Mouse (Mus musculus): ENCODE results near the gene Myo9a. TPM values are rescaled to one million over a fixed set of nuclear protein-coding genes. Genes with fewer than 3 reads are reported as not detected.
A peak's percentile ranks its signal among the peaks of the same experiment; 100 is the strongest.

The Myo9a gene
- polyA plus RNA-seq (2012; rRNA removed): 18.7 and 26.6 TPM in 2 replicates

- peak; percentile 100 for DNase-seq (ENCODE audit: low read depth)
- TF ChIP-seq POLR2A (IDR thresholded peaks at IDR 0.05; ENCODE audit: borderline replicate concordance, extremely low read depth, insufficient read depth, insufficient read length, poor library complexity, severe bottlenecking) (peak; percentile 78), CTCF (IDR thresholded peaks at IDR 0.05; ENCODE audit: borderline replicate concordance, extremely low read depth, insufficient read depth, insufficient read length) (no peak)
Observed at GRCm38 (mm10) chr9:59750267-59751065, at the start of gene Myo9a, which contains the start of gene Senp8. Myo9a (plus strand) TSS chr9:59750896. Senp8 (minus strand) TSS chr9:59750710.

GRCm38 (mm10) chr9:59701094-59701493, 49.6 kb upstream of the Myo9a start:
- TF ChIP-seq POLR2A (IDR thresholded peaks at IDR 0.05; ENCODE audit: borderline replicate concordance, extremely low read depth, insufficient read depth, insufficient read length, poor library complexity, severe bottlenecking): no peak
- TF ChIP-seq CTCF (IDR thresholded peaks at IDR 0.05; ENCODE audit: borderline replicate concordance, extremely low read depth, insufficient read depth, insufficient read length): no peak
- peak; percentile 31 for DNase-seq (ENCODE audit: low read depth)

- no peak for DNase-seq (ENCODE audit: low read depth)
- TF ChIP-seq POLR2A (IDR thresholded peaks at IDR 0.05; ENCODE audit: borderline replicate concordance, extremely low read depth, insufficient read depth, insufficient read length, poor library complexity, severe bottlenecking) (no peak), CTCF (IDR thresholded peaks at IDR 0.05; ENCODE audit: borderline replicate concordance, extremely low read depth, insufficient read depth, insufficient read length) (no peak)
Observed at GRCm38 (mm10) chr9:59703099-59703498, 47.6 kb upstream of the Myo9a start.

GRCm38 (mm10) chr9:59706850-59707825, 43.6 kb upstream of the Myo9a start:
- TF ChIP-seq CTCF (IDR thresholded peaks at IDR 0.05; ENCODE audit: borderline replicate concordance, extremely low read depth, insufficient read depth, insufficient read length) (no peak), POLR2A (IDR thresholded peaks at IDR 0.05; ENCODE audit: borderline replicate concordance, extremely low read depth, insufficient read depth, insufficient read length, poor library complexity, severe bottlenecking) (no peak)
- no peak for DNase-seq (ENCODE audit: low read depth)

- DNase-seq (ENCODE audit: low read depth): peak; percentile 23
Observed at GRCm38 (mm10) chr9:59709225-59709624, 41.5 kb upstream of the Myo9a start.

GRCm38 (mm10) chr9:59716275-59716898, 34.3 kb upstream of the Myo9a start:
- no peak for TF ChIP-seq POLR2A (IDR thresholded peaks at IDR 0.05; ENCODE audit: borderline replicate concordance, extremely low read depth, insufficient read depth, insufficient read length, poor library complexity, severe bottlenecking)
- TF ChIP-seq CTCF (IDR thresholded peaks at IDR 0.05; ENCODE audit: borderline replicate concordance, extremely low read depth, insufficient read depth, insufficient read length): no peak
- DNase-seq (ENCODE audit: low read depth): no peak

More at GRCm38 (mm10) chr9:59709225-59709624, 41.5 kb upstream of the Myo9a start:
- TF ChIP-seq CTCF (IDR thresholded peaks at IDR 0.05; ENCODE audit: borderline replicate concordance, extremely low read depth, insufficient read depth, insufficient read length) (no peak), POLR2A (IDR thresholded peaks at IDR 0.05; ENCODE audit: borderline replicate concordance, extremely low read depth, insufficient read depth, insufficient read length, poor library complexity, severe bottlenecking) (no peak)

GRCm38 (mm10) chr9:59718237-59718636, 32.5 kb upstream of the Myo9a start:
- no peak for DNase-seq (ENCODE audit: low read depth)
- TF ChIP-seq POLR2A (IDR thresholded peaks at IDR 0.05; ENCODE audit: borderline replicate concordance, extremely low read depth, insufficient read depth, insufficient read length, poor library complexity, severe bottlenecking) (no peak), CTCF (IDR thresholded peaks at IDR 0.05; ENCODE audit: borderline replicate concordance, extremely low read depth, insufficient read depth, insufficient read length) (no peak)

- no peak for DNase-seq (ENCODE audit: low read depth)
- TF ChIP-seq CTCF (IDR thresholded peaks at IDR 0.05; ENCODE audit: borderline replicate concordance, extremely low read depth, insufficient read depth, insufficient read length) (no peak), POLR2A (IDR thresholded peaks at IDR 0.05; ENCODE audit: borderline replicate concordance, extremely low read depth, insufficient read depth, insufficient read length, poor library complexity, severe bottlenecking) (no peak)
Observed at GRCm38 (mm10) chr9:59721144-59721543, 29.6 kb upstream of the Myo9a start.

GRCm38 (mm10) chr9:59723096-59723657, 27.5 kb upstream of the Myo9a start:
- TF ChIP-seq POLR2A (IDR thresholded peaks at IDR 0.05; ENCODE audit: borderline replicate concordance, extremely low read depth, insufficient read depth, insufficient read length, poor library complexity, severe bottlenecking) (no peak), CTCF (IDR thresholded peaks at IDR 0.05; ENCODE audit: borderline replicate concordance, extremely low read depth, insufficient read depth, insufficient read length) (peak; percentile 86)
- peak; percentile 96 for DNase-seq (ENCODE audit: low read depth)

- peak; percentile 81 for DNase-seq (ENCODE audit: low read depth)
Observed at GRCm38 (mm10) chr9:59723791-59724442, 26.8 kb upstream of the Myo9a start.

More at GRCm38 (mm10) chr9:59723791-59724442, 26.8 kb upstream of the Myo9a start:
- no peak for TF ChIP-seq CTCF (IDR thresholded peaks at IDR 0.05; ENCODE audit: borderline replicate concordance, extremely low read depth, insufficient read depth, insufficient read length)
- TF ChIP-seq POLR2A (IDR thresholded peaks at IDR 0.05; ENCODE audit: borderline replicate concordance, extremely low read depth, insufficient read depth, insufficient read length, poor library complexity, severe bottlenecking): no peak
